Mouse (Mus musculus): ENCODE data around the gene Rapsn. TPM values are rescaled to one million over a fixed set of nuclear protein-coding genes. Genes with fewer than 3 reads are reported as not detected.
A peak's percentile ranks its signal among the peaks of the same experiment; 100 is the strongest.

Gene Rapsn
- polyA plus RNA-seq, 1 experiment = 0.83 TPM

DNA sequence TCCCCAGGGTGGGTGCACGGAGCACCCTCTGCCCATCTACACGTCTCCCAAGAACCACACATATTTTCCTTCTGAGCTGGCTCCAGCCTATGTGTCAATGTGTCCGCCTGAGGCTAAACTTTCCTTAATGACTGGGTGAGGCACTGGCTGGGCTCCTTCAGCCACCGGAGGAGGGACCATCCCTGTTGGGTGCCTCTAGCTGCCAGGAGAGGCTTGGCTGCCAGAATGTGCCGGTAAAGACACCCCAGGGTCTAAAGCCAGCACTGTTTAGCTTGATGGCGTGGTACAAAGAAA, 33.4 kb downstream of the Rapsn start:
- TF ChIP-seq POLR2A (IDR thresholded peaks at IDR 0.05; ENCODE audit: borderline replicate concordance, extremely low read depth, insufficient read depth, insufficient read length, poor library complexity, severe bottlenecking) = no peak
- TF ChIP-seq CTCF (IDR thresholded peaks at IDR 0.05; ENCODE audit: borderline replicate concordance, extremely low read depth, insufficient read depth, insufficient read length) = no peak
- no peak for DNase-seq (ENCODE audit: low read depth)

DNA sequence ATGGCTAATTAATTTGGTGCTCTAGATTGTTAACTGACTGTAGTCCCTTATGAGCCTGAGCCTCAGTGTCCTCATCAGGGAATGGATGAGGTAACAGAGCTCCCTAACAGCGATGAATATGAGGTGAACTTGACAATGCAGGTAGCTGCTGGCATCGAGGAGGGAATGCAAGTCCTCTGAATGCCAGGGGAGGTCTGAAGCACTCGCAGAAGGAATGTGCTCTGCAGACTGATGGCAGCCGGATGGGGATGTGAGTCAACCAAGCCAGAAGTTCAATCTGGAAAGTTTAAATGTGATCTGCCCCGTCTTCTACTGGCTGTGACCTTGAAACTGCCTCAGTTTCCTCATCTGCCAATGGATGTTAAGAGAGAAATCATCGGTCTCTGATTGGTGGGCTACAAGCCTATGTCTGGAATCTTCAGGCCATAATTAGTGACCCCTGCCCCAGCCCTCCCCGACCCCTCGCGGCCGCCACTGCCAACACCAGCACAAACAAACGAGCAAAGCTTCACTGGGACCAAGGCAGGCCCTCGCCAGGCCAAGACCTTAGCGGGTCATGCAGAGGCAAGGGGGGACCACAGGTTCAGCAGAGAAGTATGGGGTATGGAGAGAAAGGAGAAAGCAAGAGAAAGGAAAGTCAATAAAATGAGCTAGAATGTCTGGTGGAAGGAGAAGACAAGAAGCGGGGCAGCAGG, 34.0 kb downstream of the Rapsn start:
- peak; percentile 15 for DNase-seq (ENCODE audit: low read depth)
- TF ChIP-seq CTCF (IDR thresholded peaks at IDR 0.05; ENCODE audit: borderline replicate concordance, extremely low read depth, insufficient read depth, insufficient read length) = no peak
- no peak for TF ChIP-seq POLR2A (IDR thresholded peaks at IDR 0.05; ENCODE audit: borderline replicate concordance, extremely low read depth, insufficient read depth, insufficient read length, poor library complexity, severe bottlenecking)

DNA sequence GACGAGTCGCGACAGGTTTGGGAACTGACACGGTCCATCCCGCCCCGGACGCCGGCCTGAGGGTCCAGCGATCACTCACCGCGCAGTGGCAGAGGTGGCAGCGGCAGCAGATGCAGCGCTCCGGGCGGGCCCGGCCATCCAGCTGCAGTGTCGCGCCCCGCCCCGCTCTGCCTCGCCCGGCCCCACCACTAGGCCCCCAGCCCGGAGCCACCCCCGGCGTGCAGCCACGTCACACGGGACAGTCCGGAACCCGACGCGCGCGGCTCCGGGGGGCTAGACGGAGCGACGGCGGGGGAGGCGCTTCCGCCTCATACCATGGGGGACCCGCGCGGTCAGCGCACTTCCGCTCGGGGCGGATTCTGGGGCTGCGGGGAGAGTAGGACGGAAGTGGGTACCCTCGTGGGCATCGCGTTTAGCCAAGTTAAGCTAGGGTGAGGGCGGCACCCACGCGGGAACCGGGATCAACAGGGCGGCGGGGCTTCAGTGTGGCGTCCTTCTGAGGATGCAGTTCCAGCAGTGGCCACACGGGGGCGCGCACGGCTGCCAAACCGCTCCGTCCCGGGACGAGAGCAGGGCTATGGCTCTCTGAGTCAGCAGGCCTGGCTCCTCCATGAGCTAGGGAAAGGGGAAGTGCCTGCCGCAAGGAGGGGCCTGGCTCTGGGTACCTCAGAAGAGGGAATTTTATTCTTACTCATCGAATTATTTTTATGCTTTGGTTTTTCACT, 34.8 kb downstream of the Rapsn start, which contains the start of gene Slc39a13:
Gene Slc39a13 (minus strand): TSS at position 342 of the 725 bp plus-strand sequence.
- DNase-seq (ENCODE audit: low read depth) = peak; percentile 98

DNA sequence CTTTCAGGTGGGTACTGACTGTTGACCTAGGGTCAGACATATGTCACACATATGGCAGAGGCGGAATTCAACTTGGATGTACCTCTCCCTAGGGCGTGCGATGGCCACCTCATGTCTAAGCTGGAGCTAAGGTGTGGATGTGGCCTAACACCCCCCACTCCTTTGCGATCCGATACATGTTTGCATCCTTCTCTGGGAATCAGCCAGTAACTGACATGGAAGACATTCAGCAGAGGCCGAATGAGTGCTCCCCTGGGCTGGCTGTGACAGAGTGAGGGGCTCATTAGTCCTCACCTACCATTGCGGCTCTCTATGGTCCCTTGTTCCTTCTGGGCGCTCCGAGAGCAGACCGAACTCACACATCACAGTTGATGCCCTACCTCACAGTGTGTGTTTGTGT, 35.6 kb downstream of the Rapsn start:
- TF ChIP-seq CTCF (IDR thresholded peaks at IDR 0.05; ENCODE audit: borderline replicate concordance, extremely low read depth, insufficient read depth, insufficient read length) (no peak), POLR2A (IDR thresholded peaks at IDR 0.05; ENCODE audit: borderline replicate concordance, extremely low read depth, insufficient read depth, insufficient read length, poor library complexity, severe bottlenecking) (no peak)
- DNase-seq (ENCODE audit: low read depth) = no peak

More for the DNA sequence above, 34.8 kb downstream of the Rapsn start, which contains the start of gene Slc39a13:
- TF ChIP-seq CTCF (IDR thresholded peaks at IDR 0.05; ENCODE audit: borderline replicate concordance, extremely low read depth, insufficient read depth, insufficient read length) (peak; percentile 98), POLR2A (IDR thresholded peaks at IDR 0.05; ENCODE audit: borderline replicate concordance, extremely low read depth, insufficient read depth, insufficient read length, poor library complexity, severe bottlenecking) (peak; percentile 24; the same call in 1 of the 2 replicates)

DNA sequence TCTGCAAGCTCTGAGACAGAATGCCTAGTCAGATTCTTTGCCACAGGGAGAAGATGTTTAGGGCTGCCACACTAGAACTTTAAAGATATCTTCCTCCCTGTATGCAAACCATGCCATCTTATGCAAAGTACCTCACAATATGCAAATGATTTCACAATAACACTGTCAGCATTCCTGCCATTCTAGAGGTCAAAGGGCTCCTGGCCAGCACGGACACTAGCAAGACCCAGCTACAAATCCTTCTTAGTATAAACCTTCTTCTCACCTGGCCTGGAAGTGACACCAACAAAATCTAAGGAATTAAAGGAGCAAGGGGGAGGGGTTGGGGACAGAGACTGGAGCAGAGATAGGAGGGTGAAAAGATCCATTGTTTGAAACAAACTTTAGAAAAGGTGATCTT, 36.7 kb downstream of the Rapsn start:
- no peak for TF ChIP-seq POLR2A (IDR thresholded peaks at IDR 0.05; ENCODE audit: borderline replicate concordance, extremely low read depth, insufficient read depth, insufficient read length, poor library complexity, severe bottlenecking)
- TF ChIP-seq CTCF (IDR thresholded peaks at IDR 0.05; ENCODE audit: borderline replicate concordance, extremely low read depth, insufficient read depth, insufficient read length) = no peak
- DNase-seq (ENCODE audit: low read depth) = no peak

DNA sequence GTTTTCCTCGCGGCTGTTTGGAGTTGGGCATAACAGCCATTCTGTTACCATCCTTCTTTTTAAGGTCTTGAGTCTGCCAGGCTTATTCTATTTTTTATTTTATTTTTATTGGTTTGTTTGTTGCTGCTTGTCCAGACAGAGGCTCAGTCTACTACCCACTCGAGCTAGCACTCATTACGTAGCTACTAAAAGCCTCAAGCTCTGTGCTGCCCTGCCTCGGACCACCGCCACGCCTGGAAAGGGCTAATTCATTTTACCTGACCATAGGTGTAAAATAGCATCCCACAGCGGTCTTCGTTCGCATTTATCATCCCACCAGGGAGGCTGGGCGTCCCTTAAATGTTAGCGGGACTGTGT, 42.5 kb downstream of the Rapsn start:
- TF ChIP-seq CTCF (IDR thresholded peaks at IDR 0.05; ENCODE audit: borderline replicate concordance, extremely low read depth, insufficient read depth, insufficient read length) (no peak), POLR2A (IDR thresholded peaks at IDR 0.05; ENCODE audit: borderline replicate concordance, extremely low read depth, insufficient read depth, insufficient read length, poor library complexity, severe bottlenecking) (no peak)
- no peak for DNase-seq (ENCODE audit: low read depth)

DNA sequence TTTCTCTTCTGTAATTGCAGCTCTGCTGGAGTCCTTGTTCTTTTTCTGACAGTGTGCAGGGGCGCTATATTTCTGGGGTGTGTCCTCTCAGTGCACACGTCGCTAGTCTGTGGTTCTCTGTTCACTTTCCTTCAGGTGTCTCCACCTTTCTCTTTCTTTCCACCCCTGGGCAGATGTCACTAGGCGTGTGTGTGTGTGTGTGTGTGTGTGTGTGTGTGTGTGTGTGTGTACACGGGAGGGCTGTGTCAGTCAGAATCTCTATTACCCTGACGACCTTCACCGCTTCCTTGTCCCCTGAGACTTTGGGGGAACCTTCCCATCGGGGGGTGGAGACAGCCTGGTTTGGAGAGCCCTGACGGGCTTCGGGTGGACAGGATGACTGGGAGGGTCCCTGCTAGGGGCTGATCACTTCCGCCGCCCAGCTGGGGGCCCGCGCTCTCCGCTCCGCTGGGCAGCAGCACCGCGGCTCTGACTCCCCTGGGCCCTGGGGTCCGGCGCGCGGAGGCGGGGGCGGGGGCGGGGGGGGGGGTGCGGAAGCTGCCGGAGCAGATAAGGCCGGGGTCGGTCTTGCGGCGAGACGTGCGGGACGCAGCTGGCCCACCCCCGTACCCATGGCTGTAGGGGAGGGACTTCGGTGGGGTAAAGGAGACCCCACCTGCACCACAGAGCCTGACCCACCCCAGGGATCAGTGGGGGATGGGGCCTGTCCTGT, 43.0 kb downstream of the Rapsn start:
- peak; percentile 39 for DNase-seq (ENCODE audit: low read depth)
- no peak for TF ChIP-seq CTCF (IDR thresholded peaks at IDR 0.05; ENCODE audit: borderline replicate concordance, extremely low read depth, insufficient read depth, insufficient read length)
- no peak for TF ChIP-seq POLR2A (IDR thresholded peaks at IDR 0.05; ENCODE audit: borderline replicate concordance, extremely low read depth, insufficient read depth, insufficient read length, poor library complexity, severe bottlenecking)

DNA sequence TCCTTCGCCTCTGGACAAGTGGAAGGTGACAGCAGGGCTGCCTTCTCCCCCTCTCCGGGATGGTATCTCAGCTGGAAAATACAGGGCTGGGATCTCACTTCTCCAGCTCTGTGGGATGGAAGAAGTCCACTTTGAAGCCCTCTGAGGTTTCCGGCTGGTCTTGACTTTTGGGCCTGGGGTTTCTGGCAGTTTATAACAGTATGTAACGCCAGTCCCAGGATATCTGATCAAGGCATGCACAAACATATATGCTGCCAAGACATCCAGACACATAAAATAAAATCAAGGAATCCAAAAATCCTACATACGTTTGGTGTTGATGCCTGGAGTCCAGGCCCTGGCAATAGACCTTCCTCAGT, 43.6 kb downstream of the Rapsn start:
- TF ChIP-seq POLR2A (IDR thresholded peaks at IDR 0.05; ENCODE audit: borderline replicate concordance, extremely low read depth, insufficient read depth, insufficient read length, poor library complexity, severe bottlenecking) (no peak), CTCF (IDR thresholded peaks at IDR 0.05; ENCODE audit: borderline replicate concordance, extremely low read depth, insufficient read depth, insufficient read length) (no peak)
- DNase-seq (ENCODE audit: low read depth) = peak; percentile 10

DNA sequence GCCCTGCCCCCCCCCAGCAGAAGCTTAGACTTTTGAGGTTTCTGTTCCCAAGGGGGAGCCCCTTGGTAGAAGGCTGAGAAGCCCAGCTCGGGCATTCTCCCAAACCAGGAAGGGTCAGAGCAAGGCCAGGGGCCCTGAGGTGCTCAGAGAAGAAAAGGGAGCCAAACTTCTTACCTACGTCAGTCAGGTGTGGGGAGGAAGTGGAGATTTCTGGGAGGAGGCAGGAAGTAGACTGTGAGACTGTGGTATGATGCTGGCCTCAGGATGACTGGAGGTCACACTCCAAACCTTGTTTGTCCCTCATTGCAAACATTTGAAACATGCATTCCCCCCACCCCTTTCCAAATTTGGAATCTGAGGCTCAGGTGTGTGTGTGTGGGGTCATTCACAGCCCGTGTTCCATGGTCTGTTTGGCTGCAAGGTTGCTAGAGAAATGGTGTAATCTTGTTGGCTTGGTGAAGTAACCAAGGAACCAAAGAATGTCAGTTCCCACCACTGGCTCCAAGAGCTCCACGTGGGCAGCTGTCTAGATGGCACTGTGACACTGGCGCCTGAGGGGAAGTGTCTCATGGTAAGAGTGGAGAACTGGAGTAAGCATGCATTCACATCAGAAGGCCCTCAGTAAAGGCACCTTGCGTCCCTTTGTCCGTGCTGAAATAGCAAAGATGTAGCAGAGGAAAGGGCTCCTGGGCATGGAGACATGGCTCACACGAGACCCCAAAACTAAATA, 45.5 kb downstream of the Rapsn start:
- no peak for TF ChIP-seq POLR2A (IDR thresholded peaks at IDR 0.05; ENCODE audit: borderline replicate concordance, extremely low read depth, insufficient read depth, insufficient read length, poor library complexity, severe bottlenecking)
- TF ChIP-seq CTCF (IDR thresholded peaks at IDR 0.05; ENCODE audit: borderline replicate concordance, extremely low read depth, insufficient read depth, insufficient read length) = no peak
- no peak for DNase-seq (ENCODE audit: low read depth)

DNA sequence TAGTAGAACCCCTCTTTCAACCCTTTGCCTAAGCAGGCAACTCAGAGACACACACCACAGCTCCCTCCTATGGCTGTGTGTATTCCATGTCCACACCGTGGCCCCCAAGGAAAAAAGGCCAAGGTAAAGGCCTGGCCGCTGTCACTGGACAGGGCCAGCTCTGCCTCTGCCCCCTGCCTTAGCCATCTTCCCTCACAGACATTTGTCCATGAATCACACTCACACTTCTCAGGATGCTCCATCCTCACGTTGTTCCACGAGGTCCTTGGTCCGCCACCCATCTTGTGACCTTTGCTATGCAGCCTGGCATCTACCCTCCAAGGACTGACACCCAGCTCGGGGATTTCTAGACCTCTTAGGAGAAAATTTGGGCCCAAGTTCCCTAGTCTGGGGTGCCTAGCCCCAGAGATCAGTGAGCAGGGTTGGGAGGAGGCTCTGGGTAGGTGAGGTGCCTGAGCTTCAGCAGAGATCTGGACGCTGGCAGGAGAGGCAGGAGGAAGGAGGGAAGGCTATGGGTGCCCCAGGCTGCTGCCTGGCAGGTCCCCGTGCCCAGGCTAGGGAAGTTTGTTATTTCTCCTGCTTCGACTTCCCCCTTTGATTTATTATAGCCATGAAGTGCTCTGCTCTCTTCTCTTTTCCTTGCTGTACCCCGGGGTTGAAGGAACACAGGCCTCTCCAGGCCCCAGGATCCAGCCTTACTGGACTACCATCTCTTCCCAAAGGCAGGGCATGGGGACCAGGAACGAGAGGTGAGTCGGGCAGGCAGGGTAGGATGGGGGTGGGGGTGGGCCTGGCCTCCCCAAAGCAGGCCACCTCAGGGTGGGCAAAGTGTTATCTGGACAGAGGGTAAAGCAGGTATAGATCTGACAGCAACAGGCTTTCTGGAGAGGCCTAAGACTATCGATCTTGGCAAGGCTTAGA, 46.6 kb downstream of the Rapsn start, which contains the start of gene Spi1:
Gene Spi1 (plus strand): TSS at position 616 of the 921 bp plus-strand sequence.
- TF ChIP-seq POLR2A (IDR thresholded peaks at IDR 0.05; ENCODE audit: borderline replicate concordance, extremely low read depth, insufficient read depth, insufficient read length, poor library complexity, severe bottlenecking) (no peak), CTCF (IDR thresholded peaks at IDR 0.05; ENCODE audit: borderline replicate concordance, extremely low read depth, insufficient read depth, insufficient read length) (no peak)
- DNase-seq (ENCODE audit: low read depth) = no peak
